Mouse (Mus musculus): ENCODE measurements at regions not wholly inside any gene's neighbourhood (a gene's known extent, or its start where the extent isn't known, plus 50 kb on each side); places are given as distances from the start of the nearest gene placed in this dataset.

DNA sequence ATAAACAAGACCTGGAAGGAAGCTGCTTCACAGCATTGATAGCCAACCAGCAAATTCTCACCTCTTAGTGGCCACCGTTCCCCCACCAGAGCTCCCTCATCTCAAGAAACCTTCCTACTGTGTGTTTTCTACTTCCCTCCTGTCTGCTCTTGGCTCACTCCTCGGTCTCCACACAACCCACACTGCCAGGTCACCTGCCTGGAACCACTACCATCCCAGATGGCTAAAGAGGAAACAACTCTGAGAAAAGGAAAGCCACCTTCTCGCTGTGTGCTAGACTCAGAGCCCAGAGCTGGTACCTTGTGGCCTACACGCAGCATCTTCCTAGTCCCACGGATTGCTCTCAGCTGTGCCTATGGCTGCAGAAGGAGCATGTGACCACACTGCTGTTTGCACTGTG is 97.8 kb upstream of the Fam78b start:
- TF ChIP-seq TCF12 (IDR thresholded peaks at IDR 0.05; ENCODE audit: insufficient read depth, poor library complexity, severe bottlenecking) (no peak), POLR2A (IDR thresholded peaks at IDR 0.05; ENCODE audit: insufficient read length, low read depth) (no peak), MAX (IDR thresholded peaks at IDR 0.05; ENCODE audit: low read depth) (no peak), POLR2AphosphoS2 (IDR thresholded peaks at IDR 0.05; ENCODE audit: insufficient read length, low read depth) (no peak), TCF3 (IDR thresholded peaks at IDR 0.05; ENCODE audit: insufficient read length, low read depth) (no peak), USF1 (IDR thresholded peaks at IDR 0.05; ENCODE audit: low read depth) (no peak)

Data from myocyte (in vitro differentiated cells).